Mouse (Mus musculus): ENCODE data around the gene Vgll4. TPM values are rescaled to one million over a fixed set of nuclear protein-coding genes. Genes with fewer than 3 reads are reported as not detected.

Vgll4 gene
- total RNA-seq, 1 experiment from 2014 or later, result 82.9 TPM

GRCm38 (mm10) chr6:114979715-114980114, 9.9 kb upstream of the Vgll4 start:
- no peak for ATAC-seq (ENCODE audit: extremely low read depth, insufficient number of reproducible peaks, low FRiP score, poor library complexity, severe bottlenecking)

GRCm38 (mm10) chr6:114976915-114977419, 7.2 kb upstream of the Vgll4 start:
- ATAC-seq (ENCODE audit: extremely low read depth, insufficient number of reproducible peaks, low FRiP score, poor library complexity, severe bottlenecking), result no peak

GRCm38 (mm10) chr6:114974331-114974730, 4.5 kb upstream of the Vgll4 start:
- no peak for ATAC-seq (ENCODE audit: extremely low read depth, insufficient number of reproducible peaks, low FRiP score, poor library complexity, severe bottlenecking)

- ATAC-seq (ENCODE audit: extremely low read depth, insufficient number of reproducible peaks, low FRiP score, poor library complexity, severe bottlenecking), result no peak
These were observed 3.2 kb upstream of the Vgll4 start for GRCm38 (mm10) chr6:114972988-114973387.

GRCm38 (mm10) chr6:114970895-114971294, 1.1 kb upstream of the Vgll4 start:
- no peak for ATAC-seq (ENCODE audit: extremely low read depth, insufficient number of reproducible peaks, low FRiP score, poor library complexity, severe bottlenecking)

- ATAC-seq (ENCODE audit: extremely low read depth, insufficient number of reproducible peaks, low FRiP score, poor library complexity, severe bottlenecking), result no peak
These were observed 592 bp upstream of the Vgll4 start for GRCm38 (mm10) chr6:114970386-114970785.

GRCm38 (mm10) chr6:114968361-114969212, 1.2 kb downstream of the Vgll4 start:
- ATAC-seq (ENCODE audit: extremely low read depth, insufficient number of reproducible peaks, low FRiP score, poor library complexity, severe bottlenecking), result no peak

- no peak for ATAC-seq (ENCODE audit: extremely low read depth, insufficient number of reproducible peaks, low FRiP score, poor library complexity, severe bottlenecking)
These were observed 2.2 kb downstream of the Vgll4 start for GRCm38 (mm10) chr6:114967623-114968022.

- ATAC-seq (ENCODE audit: extremely low read depth, insufficient number of reproducible peaks, low FRiP score, poor library complexity, severe bottlenecking), result no peak
These were observed 3.2 kb downstream of the Vgll4 start for GRCm38 (mm10) chr6:114966396-114967154.

GRCm38 (mm10) chr6:114965802-114966201, 4.0 kb downstream of the Vgll4 start:
- no peak for ATAC-seq (ENCODE audit: extremely low read depth, insufficient number of reproducible peaks, low FRiP score, poor library complexity, severe bottlenecking)

- no peak for ATAC-seq (ENCODE audit: extremely low read depth, insufficient number of reproducible peaks, low FRiP score, poor library complexity, severe bottlenecking)
These were observed 4.4 kb downstream of the Vgll4 start for GRCm38 (mm10) chr6:114965396-114965795.

- no peak for ATAC-seq (ENCODE audit: extremely low read depth, insufficient number of reproducible peaks, low FRiP score, poor library complexity, severe bottlenecking)
These were observed 5.6 kb downstream of the Vgll4 start for GRCm38 (mm10) chr6:114964235-114964634.

GRCm38 (mm10) chr6:114963636-114964035, 6.2 kb downstream of the Vgll4 start:
- ATAC-seq (ENCODE audit: extremely low read depth, insufficient number of reproducible peaks, low FRiP score, poor library complexity, severe bottlenecking), result no peak

- ATAC-seq (ENCODE audit: extremely low read depth, insufficient number of reproducible peaks, low FRiP score, poor library complexity, severe bottlenecking), result no peak
These were observed 8.3 kb downstream of the Vgll4 start for GRCm38 (mm10) chr6:114961276-114962068.

- no peak for ATAC-seq (ENCODE audit: extremely low read depth, insufficient number of reproducible peaks, low FRiP score, poor library complexity, severe bottlenecking)
These were observed 10.8 kb downstream of the Vgll4 start for GRCm38 (mm10) chr6:114959012-114959398.

- ATAC-seq (ENCODE audit: extremely low read depth, insufficient number of reproducible peaks, low FRiP score, poor library complexity, severe bottlenecking), result no peak
These were observed 11.4 kb downstream of the Vgll4 start for GRCm38 (mm10) chr6:114958249-114959011.

GRCm38 (mm10) chr6:114957756-114958155, 12.0 kb downstream of the Vgll4 start:
- ATAC-seq (ENCODE audit: extremely low read depth, insufficient number of reproducible peaks, low FRiP score, poor library complexity, severe bottlenecking), result no peak

- no peak for ATAC-seq (ENCODE audit: extremely low read depth, insufficient number of reproducible peaks, low FRiP score, poor library complexity, severe bottlenecking)
These were observed 15.3 kb downstream of the Vgll4 start for GRCm38 (mm10) chr6:114954496-114954895.

Data from neutrophil, adult 5-6 weeks (primary cell).